In genomic region chr1:161400126-161400525, GRCm38 (mm10) we compare ENCODE assay signal across 8 mouse cellular contexts. TPM values are rescaled to one million over a fixed set of nuclear protein-coding genes. Genes with fewer than 3 reads are reported as not detected.
DNase-seq lines count a peak whose midpoint lies in the region; ATAC-seq and TF ChIP-seq lines count a peak whose summit lies in the region.

No protein-coding gene starts in this region.

- H3K9me3 ChIP-seq in intestine, embryonic 14.5 days (ENCODE audit: control insufficient read depth, low read length) = no peaks in the 10 kb centered on the region
- 0 out of 2 replicates have a peak, but pooled peaks cover 4% of the 10 kb centered on the region for H3K9me3 ChIP-seq in intestine, embryonic 16.5 days (ENCODE audit: control insufficient read depth, low read length)
- no peaks in the 10 kb centered on the region for H3K9me3 ChIP-seq in forebrain, postnatal 0 days (ENCODE audit: low read length)

- no peak overlapping the region for H3K4me2 ChIP-seq in intestine, embryonic 14.5 days (ENCODE audit: low read length)
- no peak overlapping the region for H3K4me2 ChIP-seq in intestine, embryonic 16.5 days (ENCODE audit: low read depth, low read length)
- no peak overlapping the region for H3K4me2 ChIP-seq in forebrain, postnatal 0 days (ENCODE audit: low read depth)

- H3K36me3 ChIP-seq in intestine, embryonic 14.5 days (ENCODE audit: control insufficient read depth, insufficient read depth, low read length) = no peaks in the 10 kb centered on the region
- no peaks in the 10 kb centered on the region for H3K36me3 ChIP-seq in intestine, embryonic 16.5 days (ENCODE audit: control insufficient read depth, insufficient read depth, low read length)
- no peaks in the 10 kb centered on the region for H3K36me3 ChIP-seq in forebrain, postnatal 0 days (ENCODE audit: insufficient read depth)

- TF ChIP-seq CTCF in forebrain, postnatal 0 days (IDR thresholded peaks at IDR 0.05; ENCODE audit: low read depth) = peak; percentile 58

- intact Hi-C loops in left cerebral cortex, postnatal 25 days (cut with DNase I) = loop anchor here (1.0 to 5.0 kb wide), 2 partner anchors 202 to 287 kb away; no protein-coding TSS in a partner anchor

- H3K27me3 ChIP-seq in intestine, embryonic 14.5 days (replicated peaks; ENCODE audit: control insufficient read depth, insufficient read depth, low read length) = no peaks in the 10 kb centered on the region
- no peaks in the 10 kb centered on the region for H3K27me3 ChIP-seq in intestine, embryonic 16.5 days (replicated peaks; ENCODE audit: control insufficient read depth, insufficient read depth, low read length)
- no peaks in the 10 kb centered on the region for H3K27me3 ChIP-seq in forebrain, postnatal 0 days (ENCODE audit: insufficient read depth, low read length)

- no peak overlapping the region for H3K9ac ChIP-seq in intestine, embryonic 14.5 days (ENCODE audit: low read length)
- no peak overlapping the region for H3K9ac ChIP-seq in intestine, embryonic 16.5 days (ENCODE audit: low read depth, low read length)
- no peak overlapping the region for H3K9ac ChIP-seq in forebrain, postnatal 0 days

- 26% methylated on average over 6 of the region's 6 CpGs for WGBS in intestine, embryonic 14.5 days
- WGBS in intestine, embryonic 16.5 days = 17% methylated on average over 6 of the region's 6 CpGs
- 23% methylated on average over 6 of the region's 6 CpGs for WGBS in forebrain, postnatal 0 days

- H3K4me1 ChIP-seq in intestine, embryonic 14.5 days (replicated peaks; ENCODE audit: control insufficient read depth, insufficient read depth, low read length) = peaks cover 7% of the 10 kb centered on the region; the same call in 1 of the 2 replicates
- peaks cover 9% of the 10 kb centered on the region for H3K4me1 ChIP-seq in intestine, embryonic 16.5 days (ENCODE audit: control insufficient read depth, insufficient read depth, low read length)
- no peaks in the 10 kb centered on the region for H3K4me1 ChIP-seq in forebrain, postnatal 0 days (ENCODE audit: insufficient read depth)

- DNase-seq in intestine, embryonic 14.5 days (ENCODE audit: low spot score) = peak; percentile 84
- peak; percentile 71 for DNase-seq in adrenal gland, postnatal 25 days
- peak; percentile 60 for DNase-seq in forebrain, postnatal 0 days
- peak; percentile 76 for DNase-seq in kidney, adult 18-20 months
- peak; percentile 73 to 88 for DNase-seq in left cerebral cortex, postnatal 25 days (ENCODE audit: low spot score in 2 of 2)
- DNase-seq in thymus, postnatal 36 days = peak; percentile 48 to 60

- no peak for ATAC-seq in intestine, embryonic 14.5 days (replicated peaks; ENCODE audit: low FRiP score, low TSS enrichment, low read depth)
- ATAC-seq in intestine, embryonic 16.5 days = no peak
- no peak for ATAC-seq in forebrain, postnatal 0 days
- peak; percentile 62; the same call in 1 of the 2 replicates for ATAC-seq in neutrophil, adult 5-6 weeks (ENCODE audit: extremely low read depth, insufficient number of reproducible peaks, low FRiP score, poor library complexity, severe bottlenecking)

- H3K27ac ChIP-seq in intestine, embryonic 14.5 days (ENCODE audit: low read depth) = no peak overlapping the region
- H3K27ac ChIP-seq in intestine, embryonic 16.5 days (ENCODE audit: low read length) = no peak overlapping the region
- H3K27ac ChIP-seq in forebrain, postnatal 0 days (ENCODE audit: low read depth, low read length) = no peak overlapping the region

- H3K4me3 ChIP-seq in intestine, embryonic 14.5 days (ENCODE audit: low read depth, low read length) = no peak overlapping the region
- H3K4me3 ChIP-seq in intestine, embryonic 16.5 days (ENCODE audit: low read length) = no peak overlapping the region
- no peak overlapping the region for H3K4me3 ChIP-seq in forebrain, postnatal 0 days (ENCODE audit: low read depth, low read length)

RNA-seq across cellular contexts. Expression of gene Tnfsf4, which starts 4.9 kb away (rescaled TPM):
- polyA plus RNA-seq in intestine, embryonic 14.5 days (2014; fragmentation: Nextera tagmentation; extraction: Ambion mirVana) = 0.09 TPM in 1 of 2 replicates, not detected in the other
- not detected in 2 replicates for polyA plus RNA-seq in intestine, embryonic 16.5 days (2015; fragmentation: Nextera tagmentation; extraction: Ambion mirVana)
- total RNA-seq in adrenal gland, postnatal 25 days (2021) = not detected in 2 replicates
- total RNA-seq in forebrain, postnatal 0 days (2014; rRNA removed) = not detected in 2 replicates
- not detected in 2 replicates for polyA plus RNA-seq in forebrain, postnatal 0 days (2015; fragmentation: Nextera tagmentation; extraction: Ambion mirVana)
- not detected for total RNA-seq in left cerebral cortex, postnatal 25 days (2021)
- total RNA-seq in neutrophil, adult 5-6 weeks (2017) = not detected in 2 replicates
